Mouse (Mus musculus) T-cell, adult 2 months (primary cell): ENCODE measurements around the gene Gm3880.
"Not testable (repeated sequence)": the region's sequence is repeated elsewhere in the genome, so short reads cannot be mapped to it uniquely, and the experiment has no call there.

ENCODE experiments used
- DNase-seq: peaks from one replicate; pipeline ENCODE4 v3.0.0; 2022; ENCODE audit warnings: low spot score

The Gm3880 gene

DNA sequence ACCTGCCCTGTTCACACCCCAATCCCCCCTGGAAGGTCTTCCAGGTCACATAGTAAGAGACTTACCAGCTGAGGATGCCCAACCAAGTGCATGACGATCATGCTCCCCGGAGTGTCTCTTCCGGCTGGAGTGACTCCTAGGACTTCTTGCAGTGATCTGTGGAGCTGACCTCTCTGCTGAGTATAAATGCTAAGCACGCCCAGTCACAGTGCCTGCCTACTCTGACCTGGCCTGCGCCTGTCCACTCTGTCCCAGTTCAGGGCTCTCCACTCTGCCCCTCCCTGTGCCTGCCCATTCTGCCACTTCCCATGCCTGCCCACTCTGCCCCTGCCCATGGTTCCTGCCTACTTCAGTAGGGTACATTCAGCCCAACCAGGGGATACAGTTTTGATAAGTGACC lies at the start of gene Gm3880:
Gene Gm3880, minus strand, starts transcription at position 101 of the 400 bp plus-strand sequence.
- not testable (repeated sequence) for DNase-seq

DNA sequence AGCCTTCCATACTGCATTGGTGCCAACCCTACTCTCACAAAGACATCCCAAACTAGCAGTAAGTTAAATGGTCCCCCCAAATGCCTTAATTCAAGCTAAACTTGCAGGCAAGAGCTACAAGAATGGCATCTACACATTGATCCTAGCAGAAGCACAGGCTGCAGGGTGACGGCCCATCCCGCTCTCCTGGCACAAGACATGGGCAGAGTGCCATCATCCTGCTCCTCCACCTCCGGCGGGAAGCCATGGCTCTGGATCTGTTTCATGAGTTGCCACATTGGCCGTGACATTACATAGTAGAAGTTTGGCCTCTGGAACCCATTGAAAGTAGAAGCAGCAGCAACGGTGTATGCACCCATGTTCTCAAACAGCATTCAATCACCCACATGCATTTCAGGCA lies 37.5 kb upstream of the Gm3880 start:
- DNase-seq = not testable (repeated sequence)

DNA sequence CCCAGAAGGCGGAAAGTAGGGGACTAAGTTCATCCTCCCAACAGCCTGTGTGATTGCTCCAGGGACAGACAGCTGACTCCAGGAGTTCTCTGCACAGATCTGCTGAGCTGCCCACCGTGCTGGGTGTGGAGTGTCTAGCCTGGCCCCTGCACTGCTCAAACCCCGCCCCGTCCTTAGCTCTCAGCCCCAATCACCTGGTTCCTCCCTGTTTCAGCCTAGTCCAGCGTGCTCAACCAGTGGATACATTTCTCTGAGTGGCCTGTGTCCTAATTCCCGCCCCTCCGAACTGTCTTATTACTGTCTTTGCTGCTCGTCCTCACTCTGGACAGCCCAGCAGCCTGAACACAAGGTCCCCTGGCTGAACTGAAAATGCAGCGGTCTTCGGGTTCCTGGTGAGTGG lies 20.8 kb upstream of the Gm3880 start, which contains the start of the genes Gm9112 and Dmrtc1b:
Gene Gm9112, minus strand, starts transcription at position 101 of the 400 bp plus-strand sequence.
Gene Dmrtc1b, plus strand, starts transcription at position 331 of the 400 bp plus-strand sequence.
- not testable (repeated sequence) for DNase-seq

DNA sequence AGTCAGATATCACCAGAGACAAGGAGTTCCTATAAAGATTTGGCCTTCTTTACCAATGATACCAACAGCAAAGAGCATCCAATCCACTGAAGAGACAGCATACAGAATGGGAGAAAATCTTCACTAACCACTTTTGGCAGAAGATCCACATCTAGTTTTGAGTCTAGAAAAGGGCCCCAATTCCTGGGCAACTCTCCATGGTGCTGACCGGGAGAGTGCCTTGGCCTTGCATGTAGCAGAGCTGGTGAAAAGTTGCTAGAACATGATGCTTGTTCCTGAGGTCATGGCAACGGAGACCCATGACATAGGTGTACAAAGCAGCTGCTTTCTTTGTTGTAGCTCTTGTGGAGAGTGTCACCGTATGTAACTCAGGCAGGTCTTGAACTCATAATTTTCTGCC lies 13.9 kb upstream of the Gm3880 start:
- not testable (repeated sequence) for DNase-seq

DNA sequence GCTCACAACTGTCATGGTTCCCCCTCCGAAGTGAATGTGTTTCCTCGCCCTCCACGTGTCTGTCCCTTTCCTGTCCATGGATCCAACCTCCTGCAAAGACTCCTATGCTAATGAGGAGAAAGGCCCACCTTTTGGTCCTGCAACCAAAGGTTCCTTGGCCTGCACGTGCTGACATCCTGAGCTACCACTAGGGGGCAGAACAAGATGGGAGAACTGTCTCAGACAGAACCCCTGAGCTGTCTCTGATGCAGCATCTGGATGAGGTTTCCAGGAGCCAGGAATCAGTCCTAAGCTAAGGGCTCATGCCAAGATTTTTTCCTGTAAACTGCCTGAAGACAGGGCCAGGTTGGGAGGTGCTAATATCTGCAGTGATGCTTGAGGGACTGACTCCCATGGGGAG lies 2.5 kb upstream of the Gm3880 start:
- DNase-seq = not testable (repeated sequence)

DNA sequence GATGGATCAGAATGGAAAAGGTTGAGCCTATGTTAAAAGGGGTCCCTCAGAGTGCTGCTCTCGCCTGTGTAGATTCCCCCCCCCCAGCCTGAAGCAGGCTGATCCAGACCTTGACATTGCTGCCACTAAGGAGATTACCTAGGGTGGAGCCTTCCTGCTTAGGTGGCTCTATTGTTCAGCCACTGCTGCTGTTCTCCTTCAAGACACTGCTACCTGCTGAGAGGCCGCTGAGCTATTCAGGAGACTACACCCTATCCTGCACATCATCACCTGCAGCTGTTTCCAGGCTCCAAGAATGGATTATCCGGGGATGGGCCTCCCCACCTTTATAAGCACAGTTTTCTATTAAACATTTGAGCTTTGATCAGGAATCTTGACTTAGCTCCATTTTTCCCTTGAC lies 2.1 kb downstream of the Gm3880 start:
- DNase-seq = not testable (repeated sequence)

DNA sequence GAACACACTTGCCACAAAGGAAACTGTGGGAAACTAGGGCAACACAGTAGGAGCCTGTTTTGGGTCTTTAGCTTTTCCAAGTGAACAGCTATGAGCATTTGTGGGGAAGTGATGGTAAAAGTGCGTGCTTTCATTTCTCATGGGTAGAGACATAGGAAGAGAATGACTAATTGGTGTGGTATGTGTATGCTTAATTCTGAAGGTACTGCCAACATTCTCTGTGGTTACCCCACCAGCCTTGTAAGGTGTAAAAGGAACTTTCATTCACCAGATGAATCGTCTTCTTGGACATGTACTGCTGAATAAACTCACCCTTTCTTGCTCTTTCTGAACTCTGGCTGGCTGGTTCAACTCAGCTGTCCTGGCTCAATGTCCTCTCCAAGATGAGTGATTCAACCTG lies 20.1 kb downstream of the Gm3880 start:
- no peak for DNase-seq

DNA sequence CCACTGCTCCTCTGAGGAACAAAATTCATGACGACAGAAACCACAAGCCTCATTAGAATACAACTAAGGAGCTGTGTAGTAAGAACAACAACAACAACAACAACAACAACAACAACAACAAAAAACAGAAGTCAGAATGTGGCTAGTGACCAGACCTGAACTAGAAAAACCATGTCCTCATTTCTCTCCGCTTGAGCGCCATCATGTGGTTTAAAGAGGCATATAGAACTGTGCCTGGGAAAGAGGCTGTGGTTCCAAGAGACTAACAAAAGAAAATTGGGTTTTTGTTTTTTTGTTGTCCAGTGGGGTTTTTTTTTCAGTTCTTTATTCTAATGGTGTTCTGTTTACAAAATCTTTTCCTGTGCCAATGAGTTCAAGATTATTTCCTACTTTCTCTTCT lies 26.1 kb downstream of the Gm3880 start:
- no peak for DNase-seq

DNA sequence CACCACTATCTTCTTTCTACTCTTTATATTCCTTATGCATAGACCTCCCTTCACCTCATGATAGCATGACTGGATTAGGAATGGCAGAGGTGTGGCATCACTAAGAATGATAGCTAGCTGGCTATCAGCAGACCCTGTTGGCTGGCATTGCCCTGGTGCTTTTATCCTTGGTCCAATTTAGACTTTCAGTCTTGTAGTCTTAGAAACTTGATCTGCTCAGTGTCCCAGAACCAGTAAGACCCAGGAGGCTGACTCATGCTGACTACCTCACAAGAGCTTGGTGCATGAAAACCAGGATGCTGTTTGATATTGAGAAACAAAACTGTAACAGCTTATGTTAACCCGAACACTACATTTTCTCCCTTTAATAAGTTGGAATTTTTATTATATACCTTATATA lies 41.1 kb downstream of the Gm3880 start:
- no peak for DNase-seq

DNA sequence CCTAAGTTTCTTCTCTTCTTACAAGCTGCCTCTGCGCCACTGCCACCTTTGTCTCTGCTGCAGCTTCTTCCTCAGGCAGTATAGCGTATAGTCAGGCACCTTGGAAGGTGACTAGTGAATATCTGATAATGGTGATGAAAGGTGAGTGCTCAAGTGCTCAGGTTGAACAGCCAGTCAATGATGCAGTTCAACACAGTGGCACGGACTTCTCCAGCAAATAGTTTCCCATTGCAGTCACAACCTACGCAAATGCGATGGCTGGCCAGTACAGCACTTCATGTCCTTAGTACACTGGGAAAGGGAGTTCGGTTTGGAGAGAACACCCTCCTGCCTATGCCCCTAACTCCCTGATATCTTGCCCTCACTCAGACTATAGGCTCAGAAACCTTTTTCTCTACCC lies 41.6 kb downstream of the Gm3880 start:
- no peak for DNase-seq

DNA sequence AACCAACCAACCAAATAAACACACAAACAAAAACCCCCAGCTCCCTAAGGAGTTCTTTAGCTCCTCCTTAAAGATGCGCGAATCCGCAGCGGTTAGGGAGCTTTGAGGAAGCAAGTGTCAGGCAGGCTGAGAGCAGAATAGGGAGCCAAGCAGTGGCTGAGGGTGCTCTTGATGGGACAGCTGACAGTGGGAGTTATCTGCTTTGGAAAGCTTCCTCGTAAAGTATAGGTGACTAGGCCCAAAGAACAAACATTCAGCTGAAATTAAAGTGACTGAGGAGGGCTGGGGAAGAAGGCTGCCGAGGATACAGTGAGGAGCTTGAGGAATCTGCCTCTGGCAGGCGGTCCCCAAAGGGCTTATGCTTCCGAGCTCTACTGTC lies 42.2 kb downstream of the Gm3880 start:
- no peak for DNase-seq

DNA sequence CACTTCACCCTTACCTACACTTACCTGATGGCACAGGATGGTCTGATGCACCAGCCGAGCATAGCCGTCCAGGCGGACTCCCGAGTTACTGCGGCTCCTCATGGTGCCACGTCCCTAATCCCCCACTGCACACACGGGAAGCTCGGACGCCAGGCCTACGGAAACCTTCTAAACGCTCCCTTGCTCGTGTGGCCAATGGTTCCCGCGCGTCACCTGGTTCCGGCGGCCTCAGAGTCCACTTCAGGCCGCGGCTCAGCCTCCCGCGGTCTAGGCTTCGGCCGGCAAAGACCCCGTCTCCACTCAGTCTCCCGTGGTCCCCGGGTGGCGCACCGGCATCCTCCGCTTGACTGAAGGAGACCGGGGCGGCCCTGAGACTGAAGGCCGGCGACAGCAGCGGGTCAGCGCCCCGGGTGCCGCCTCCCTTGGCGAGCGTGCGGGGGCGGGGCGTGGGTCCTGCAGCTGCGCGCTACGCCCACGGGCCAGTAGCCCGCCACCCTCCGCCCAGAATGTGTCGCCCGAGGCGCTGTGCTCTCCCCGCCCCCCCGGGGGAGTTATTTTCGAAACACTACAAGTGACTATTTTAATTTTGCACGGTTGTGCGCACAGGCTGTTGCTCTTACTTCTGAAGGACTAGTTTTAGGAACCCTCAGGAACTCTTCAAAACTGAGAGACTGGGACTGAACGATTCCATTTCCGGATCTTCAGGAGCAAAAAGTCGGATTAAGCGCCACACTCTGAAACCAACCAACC lies 42.8 kb downstream of the Gm3880 start, which contains the start of gene Phka1:
Gene Phka1, minus strand, starts transcription at position 424 of the 750 bp plus-strand sequence.
- DNase-seq = no peak
